Mouse (Mus musculus): ENCODE measurements around the gene Rasgrf2. TPM values are rescaled to one million over a fixed set of nuclear protein-coding genes. Genes with fewer than 3 reads are reported as not detected.

The Rasgrf2 gene
- polyA plus RNA-seq, 2 experiments: 0.03 to 0.10 TPM

- Histone ChIP-seq H3K9me3 (ENCODE audit: control insufficient read depth, low read length) (no peaks in the 10 kb centered on the region), H3K27me3 (ENCODE audit: control insufficient read depth, insufficient read depth, low read length) (no peaks in the 10 kb centered on the region), H3K9ac (replicated peaks) (no peak overlapping the region), H3K36me3 (replicated peaks; ENCODE audit: control insufficient read depth, insufficient read depth, low read depth) (no peaks in the 10 kb centered on the region), H3K4me1 (replicated peaks; ENCODE audit: control insufficient read depth in 2 of 2, insufficient read depth in 2 of 2, low read length in 1 of 2) (no peaks in the 10 kb centered on the region), H3K4me3 (ENCODE audit: insufficient read depth in 1 of 2, low read depth in 2 of 2, low read length in 2 of 2) (no peak overlapping the region), H3K27ac (no peak overlapping the region), H3K4me2 (ENCODE audit: low read depth) (no peak overlapping the region)
- DNase-seq (ENCODE audit: low read depth in 3 of 3, low spot score in 3 of 3) (no peak), ATAC-seq (ENCODE audit: insufficient read depth) (no peak)
- TF ChIP-seq EP300 (IDR thresholded peaks at IDR 0.05; ENCODE audit: low read depth): no peak
- TF ChIP-seq CTCF (IDR thresholded peaks at IDR 0.05; ENCODE audit: low read depth): no peak
- WGBS (ENCODE audit: insufficient replicate concordance): 63% methylated on average over 6 of the region's 6 CpGs
Measured at GRCm38 (mm10) chr13:92093712-92094290, 37.7 kb downstream of the Rasgrf2 start.

- WGBS (ENCODE audit: insufficient replicate concordance): 74% methylated on average over 1 of the region's 1 CpGs
- Histone ChIP-seq H3K27me3 (ENCODE audit: control insufficient read depth, insufficient read depth, low read length) (no peaks in the 10 kb centered on the region), H3K9ac (replicated peaks) (no peak overlapping the region), H3K27ac (no peak overlapping the region), H3K4me2 (ENCODE audit: low read depth) (no peak overlapping the region), H3K9me3 (ENCODE audit: control insufficient read depth, low read length) (no peaks in the 10 kb centered on the region), H3K36me3 (replicated peaks; ENCODE audit: control insufficient read depth, insufficient read depth, low read depth) (no peaks in the 10 kb centered on the region), H3K4me1 (replicated peaks; ENCODE audit: control insufficient read depth in 2 of 2, insufficient read depth in 2 of 2, low read length in 1 of 2) (no peaks in the 10 kb centered on the region), H3K4me3 (ENCODE audit: insufficient read depth in 1 of 2, low read depth in 2 of 2, low read length in 2 of 2) (no peak overlapping the region)
- DNase-seq (ENCODE audit: low read depth in 3 of 3, low spot score in 3 of 3) (no peak), ATAC-seq (ENCODE audit: insufficient read depth) (no peak)
- TF ChIP-seq EP300 (IDR thresholded peaks at IDR 0.05; ENCODE audit: low read depth): no peak
- TF ChIP-seq CTCF (IDR thresholded peaks at IDR 0.05; ENCODE audit: low read depth): no peak
Measured at GRCm38 (mm10) chr13:92073111-92073510, 58.3 kb downstream of the Rasgrf2 start.

GRCm38 (mm10) chr13:92068651-92069050 is 62.8 kb downstream of the Rasgrf2 start:
- H3K4me2 ChIP-seq (ENCODE audit: low read depth): no peak overlapping the region
- H3K4me1 ChIP-seq (replicated peaks; ENCODE audit: control insufficient read depth in 2 of 2, insufficient read depth in 2 of 2, low read length in 1 of 2): no peaks in the 10 kb centered on the region
- no peak overlapping the region for H3K27ac ChIP-seq
- ATAC-seq (ENCODE audit: insufficient read depth): no peak
- H3K27me3 ChIP-seq (ENCODE audit: control insufficient read depth, insufficient read depth, low read length): no peaks in the 10 kb centered on the region
- no peak overlapping the region for H3K9ac ChIP-seq (replicated peaks)
- no peak for DNase-seq (ENCODE audit: low read depth in 3 of 3, low spot score in 3 of 3)
- H3K36me3 ChIP-seq (replicated peaks; ENCODE audit: control insufficient read depth, insufficient read depth, low read depth): no peaks in the 10 kb centered on the region
- H3K9me3 ChIP-seq (ENCODE audit: control insufficient read depth, low read length): no peaks in the 10 kb centered on the region
- no peak overlapping the region for H3K4me3 ChIP-seq (ENCODE audit: insufficient read depth in 1 of 2, low read depth in 2 of 2, low read length in 2 of 2)
- TF ChIP-seq CTCF (IDR thresholded peaks at IDR 0.05; ENCODE audit: low read depth) (no peak), EP300 (IDR thresholded peaks at IDR 0.05; ENCODE audit: low read depth) (no peak)

DNA sequence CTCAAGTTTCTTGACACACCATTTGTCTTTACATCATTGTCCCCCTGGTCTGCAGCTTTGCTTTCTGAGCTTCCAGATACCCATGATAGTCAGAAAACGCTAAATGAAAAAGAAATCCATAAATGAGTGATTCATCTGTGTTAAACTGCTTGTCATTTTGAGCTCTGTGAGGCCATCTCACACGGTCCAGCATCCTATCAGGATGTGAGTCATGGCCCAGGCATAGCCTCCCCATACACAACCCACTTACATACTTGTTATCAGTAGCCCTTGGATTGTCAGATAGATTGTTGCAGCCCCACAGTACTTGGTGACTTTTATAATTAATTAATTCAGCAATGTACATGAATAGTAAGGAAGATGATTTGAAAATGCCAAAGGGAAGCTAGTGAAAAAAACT is 63.6 kb downstream of the Rasgrf2 start:
- Histone ChIP-seq H3K27ac (no peak overlapping the region), H3K27me3 (ENCODE audit: control insufficient read depth, insufficient read depth, low read length) (no peaks in the 10 kb centered on the region), H3K9ac (replicated peaks) (no peak overlapping the region), H3K9me3 (ENCODE audit: control insufficient read depth, low read length) (no peaks in the 10 kb centered on the region), H3K4me2 (ENCODE audit: low read depth) (no peak overlapping the region), H3K4me3 (ENCODE audit: insufficient read depth in 1 of 2, low read depth in 2 of 2, low read length in 2 of 2) (no peak overlapping the region), H3K36me3 (replicated peaks; ENCODE audit: control insufficient read depth, insufficient read depth, low read depth) (no peaks in the 10 kb centered on the region), H3K4me1 (replicated peaks; ENCODE audit: control insufficient read depth in 2 of 2, insufficient read depth in 2 of 2, low read length in 1 of 2) (no peaks in the 10 kb centered on the region)
- no peak for TF ChIP-seq CTCF (IDR thresholded peaks at IDR 0.05; ENCODE audit: low read depth)
- TF ChIP-seq EP300 (IDR thresholded peaks at IDR 0.05; ENCODE audit: low read depth): no peak
- DNase-seq (ENCODE audit: low read depth in 3 of 3, low spot score in 3 of 3) (no peak), ATAC-seq (ENCODE audit: insufficient read depth) (no peak)
- 31% methylated on average over 2 of the region's 2 CpGs for WGBS (ENCODE audit: insufficient replicate concordance)

DNA sequence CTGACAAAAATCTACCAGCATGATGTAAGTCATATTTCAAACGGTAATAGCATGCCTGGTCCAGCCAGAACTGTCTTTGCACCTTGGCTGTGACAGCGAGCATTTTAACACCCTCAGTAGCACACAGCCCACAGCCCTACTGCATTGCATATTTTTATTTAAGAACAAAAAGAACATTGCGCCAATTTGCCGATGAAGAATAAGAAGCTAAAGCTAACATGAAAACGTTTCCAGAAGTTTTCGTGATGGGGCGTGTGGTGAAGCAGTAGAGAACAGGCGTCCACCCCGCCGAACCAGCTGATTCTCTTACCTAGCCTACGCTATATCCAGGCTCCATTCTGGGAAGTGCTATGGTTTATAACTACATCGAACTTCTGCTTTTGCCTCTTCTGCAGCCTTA is 77.7 kb downstream of the Rasgrf2 start:
- Histone ChIP-seq H3K9ac (replicated peaks) (no peak overlapping the region), H3K4me1 (replicated peaks; ENCODE audit: control insufficient read depth in 2 of 2, insufficient read depth in 2 of 2, low read length in 1 of 2) (no peaks in the 10 kb centered on the region), H3K27me3 (ENCODE audit: control insufficient read depth, insufficient read depth, low read length) (no peaks in the 10 kb centered on the region), H3K9me3 (ENCODE audit: control insufficient read depth, low read length) (no peaks in the 10 kb centered on the region), H3K4me2 (ENCODE audit: low read depth) (no peak overlapping the region), H3K4me3 (ENCODE audit: insufficient read depth in 1 of 2, low read depth in 2 of 2, low read length in 2 of 2) (no peak overlapping the region), H3K36me3 (replicated peaks; ENCODE audit: control insufficient read depth, insufficient read depth, low read depth) (no peaks in the 10 kb centered on the region), H3K27ac (no peak overlapping the region)
- ATAC-seq (ENCODE audit: insufficient read depth) (no peak), DNase-seq (ENCODE audit: low read depth in 3 of 3, low spot score in 3 of 3) (no peak)
- WGBS (ENCODE audit: insufficient replicate concordance): 74% methylated on average over 12 of the region's 12 CpGs
- no peak for TF ChIP-seq CTCF (IDR thresholded peaks at IDR 0.05; ENCODE audit: low read depth)
